Mouse (Mus musculus) left cerebral cortex, postnatal 25 days (tissue): ENCODE measurements around the gene Kctd2. TPM values are rescaled to one million over a fixed set of nuclear protein-coding genes. Genes with fewer than 3 reads are reported as not detected.
"Not testable (repeated sequence)": the region's sequence is repeated elsewhere in the genome, so short reads cannot be mapped to it uniquely, and the experiment has no call there.

Source experiments
- DNase-seq, 2 experiments: peaks; one replicate each; pipeline ENCODE4 v3.0.0; 2022; ENCODE audit warnings: low spot score in 2 of 2, mixed read lengths in 1 of 2
- intact Hi-C: fragments of 180-260 bp; cut with DNase I; formaldehyde crosslinking; loops from one replicate; pipeline ENCODE4 v1.15.1; 2025
- total RNA-seq, 2 experiments: library from RNA; stranded (reverse); gene quantifications; 2 replicates each; pipeline ENCODE4 v1.2.3; 2021

Kctd2 gene
- total RNA-seq: 10 to 100 TPM; 70.9 to 72.5 TPM

DNA sequence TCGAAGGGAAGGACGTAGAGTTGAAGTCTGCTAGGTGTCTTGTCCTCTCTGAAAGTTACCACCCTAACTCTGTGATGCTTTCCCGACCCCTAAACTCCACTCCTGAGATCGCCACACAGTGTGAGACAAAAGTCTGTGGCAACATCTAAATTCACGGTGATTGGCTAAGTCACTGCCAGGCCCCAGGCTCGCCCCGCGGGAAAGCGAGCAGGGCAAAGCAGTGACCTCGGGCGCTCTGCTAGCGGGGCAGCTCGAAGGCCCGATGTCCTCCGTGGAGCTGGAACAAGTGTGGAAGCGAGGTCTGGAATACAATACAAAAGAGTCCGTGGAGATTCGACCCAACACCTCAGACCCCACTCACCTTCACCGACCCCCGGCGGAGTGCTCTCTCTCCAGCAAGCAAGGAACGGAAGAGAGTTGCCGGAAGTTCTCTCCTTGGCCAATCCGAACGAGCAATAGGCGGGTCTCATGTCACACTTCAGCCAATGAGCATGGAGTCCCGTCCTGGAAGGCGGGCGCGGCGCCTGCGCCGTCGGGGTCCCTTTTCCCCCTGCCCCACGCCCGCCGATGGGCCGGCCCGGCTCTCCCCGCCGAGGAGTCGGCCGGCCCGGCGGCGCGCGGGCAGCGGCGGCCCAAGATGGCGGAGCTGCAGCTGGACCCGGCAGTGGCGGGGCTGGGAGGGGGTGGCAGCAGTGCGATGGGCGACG lies at the start of gene Kctd2, which contains the start of gene Atp5h:
Gene Kctd2 (plus strand): TSS at position 598 of the 707 bp plus-strand sequence.
Gene Atp5h (minus strand): TSS at position 432 of the 707 bp plus-strand sequence.
- intact Hi-C loops: no loop called here

DNA sequence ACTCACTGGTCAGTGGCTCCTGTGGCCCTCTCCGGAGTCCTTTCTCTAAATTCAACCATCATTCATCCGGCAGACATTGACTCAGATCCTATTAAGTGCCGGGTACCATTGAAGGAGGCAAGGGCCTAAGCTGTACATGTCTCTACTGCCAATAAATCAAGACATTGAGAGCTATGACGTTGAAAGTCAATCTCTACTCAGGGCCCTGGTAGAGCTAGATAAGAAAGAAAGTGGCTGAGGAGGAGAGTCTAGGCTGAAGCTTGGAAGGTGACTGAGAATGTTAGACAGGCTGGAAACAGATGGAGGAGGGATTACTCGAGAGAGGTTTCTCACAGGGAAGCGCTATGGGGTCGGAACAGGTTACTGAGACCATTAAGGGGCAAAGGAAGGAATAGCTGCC lies 49.6 kb upstream of the Kctd2 start:
- intact Hi-C loops: no loop called here
- no peak for DNase-seq

More for the DNA sequence above, at the start of gene Kctd2, which contains the start of gene Atp5h:
- peak; percentile 95 to 98 for DNase-seq

DNA sequence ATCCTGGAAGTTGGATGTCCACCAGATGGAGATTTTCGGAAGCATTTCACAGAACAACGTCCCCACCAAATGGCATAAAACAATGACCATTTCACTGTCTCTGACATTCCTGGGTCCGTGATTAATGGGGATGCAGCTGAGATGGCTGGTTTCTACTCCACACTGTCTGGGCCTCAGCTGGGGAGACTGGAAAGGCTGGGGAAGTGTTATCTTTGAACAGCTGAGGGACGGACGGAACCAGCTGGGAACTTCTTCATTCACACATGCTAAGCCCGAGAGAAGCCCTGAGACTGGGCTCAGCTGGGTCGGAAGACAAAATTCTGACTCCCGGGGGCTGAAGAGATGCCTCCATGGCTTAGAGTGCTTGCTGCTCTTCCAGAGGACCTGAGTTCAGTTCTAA lies 48.6 kb upstream of the Kctd2 start:
- no peak for DNase-seq
- intact Hi-C loops: no loop called here

DNA sequence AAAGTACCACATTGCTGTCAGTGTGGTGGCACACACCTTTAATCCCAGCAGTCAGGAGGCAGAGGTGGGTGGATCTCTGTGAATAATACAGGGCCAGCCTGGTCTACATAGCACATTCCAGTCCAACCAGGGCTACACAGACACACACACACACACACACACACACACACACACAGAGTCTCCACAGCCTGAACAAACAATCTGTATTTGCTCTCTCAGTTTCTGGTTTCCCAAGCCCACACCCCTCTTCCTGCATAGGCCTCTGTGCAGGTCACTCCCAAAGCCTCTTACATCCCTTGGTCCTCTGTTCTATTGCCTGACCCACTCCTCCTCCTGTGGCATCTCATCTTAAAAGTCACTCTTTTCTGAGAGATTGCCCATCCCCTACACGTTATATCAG lies 47.9 kb upstream of the Kctd2 start:
- no peak for DNase-seq
- intact Hi-C loops: no loop called here

DNA sequence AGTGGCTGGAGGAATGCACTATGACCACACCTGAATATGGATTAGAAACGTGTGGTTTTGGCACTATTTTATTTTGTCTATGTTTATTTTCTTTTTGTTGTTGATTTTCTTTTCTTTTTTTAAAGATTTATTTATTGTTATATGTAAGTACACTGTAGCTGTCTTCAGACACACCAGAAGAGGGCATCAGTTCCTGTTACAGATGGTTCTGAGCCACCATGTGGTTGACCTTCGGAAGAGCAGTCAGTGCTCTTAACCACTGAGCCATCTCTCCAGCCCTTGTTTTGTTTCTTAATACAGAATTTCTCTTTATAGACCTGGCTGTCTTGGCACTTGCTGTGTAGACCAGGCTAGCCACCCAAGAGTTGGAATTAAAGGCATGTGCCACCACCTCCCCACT lies 47.2 kb upstream of the Kctd2 start:
- intact Hi-C loops: no loop called here
- DNase-seq: no peak

DNA sequence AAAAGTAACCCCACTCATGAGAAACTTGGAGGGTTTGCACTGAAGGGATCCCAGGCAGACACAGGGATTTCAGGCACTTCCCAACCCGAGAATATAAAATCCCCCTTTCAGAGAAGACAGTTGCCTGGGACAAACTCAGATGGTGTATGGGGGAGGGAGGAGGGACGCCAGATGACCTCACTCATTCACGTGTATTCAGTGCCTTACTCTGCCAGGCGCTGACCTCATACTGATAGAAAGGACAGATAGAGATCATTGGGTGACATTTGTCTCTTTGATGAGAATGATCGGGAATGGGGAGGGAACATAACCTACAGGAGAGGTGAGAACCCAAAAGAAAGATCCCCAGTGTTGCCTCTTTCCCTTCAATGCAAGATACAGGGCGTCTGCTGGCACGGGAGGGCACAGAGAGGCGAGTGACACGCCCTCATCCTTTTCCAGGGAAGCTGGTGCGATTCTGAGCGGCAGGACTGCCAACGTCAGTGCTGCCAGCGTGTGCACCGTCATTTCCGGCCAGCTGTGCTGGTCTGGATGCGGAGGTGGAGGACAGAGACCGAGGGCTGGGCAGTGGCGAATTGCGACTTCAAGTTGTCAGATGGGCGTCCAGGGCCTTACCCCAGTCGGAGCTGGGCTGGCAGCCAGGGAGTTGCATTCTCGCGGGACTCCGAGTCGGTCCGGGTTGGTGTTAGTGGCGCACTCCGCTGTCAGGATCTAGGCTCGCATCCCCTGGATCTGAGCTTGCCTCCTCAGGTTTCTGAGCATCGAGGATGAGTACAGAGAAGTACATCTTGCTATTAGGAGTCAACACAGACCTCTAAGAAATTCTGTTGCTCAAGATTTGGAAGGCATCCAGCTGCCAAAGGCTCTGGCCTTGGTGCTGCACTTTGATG lies 45.9 kb upstream of the Kctd2 start:
- DNase-seq: peak; percentile 72 to 83
- intact Hi-C loops: no loop called here

DNA sequence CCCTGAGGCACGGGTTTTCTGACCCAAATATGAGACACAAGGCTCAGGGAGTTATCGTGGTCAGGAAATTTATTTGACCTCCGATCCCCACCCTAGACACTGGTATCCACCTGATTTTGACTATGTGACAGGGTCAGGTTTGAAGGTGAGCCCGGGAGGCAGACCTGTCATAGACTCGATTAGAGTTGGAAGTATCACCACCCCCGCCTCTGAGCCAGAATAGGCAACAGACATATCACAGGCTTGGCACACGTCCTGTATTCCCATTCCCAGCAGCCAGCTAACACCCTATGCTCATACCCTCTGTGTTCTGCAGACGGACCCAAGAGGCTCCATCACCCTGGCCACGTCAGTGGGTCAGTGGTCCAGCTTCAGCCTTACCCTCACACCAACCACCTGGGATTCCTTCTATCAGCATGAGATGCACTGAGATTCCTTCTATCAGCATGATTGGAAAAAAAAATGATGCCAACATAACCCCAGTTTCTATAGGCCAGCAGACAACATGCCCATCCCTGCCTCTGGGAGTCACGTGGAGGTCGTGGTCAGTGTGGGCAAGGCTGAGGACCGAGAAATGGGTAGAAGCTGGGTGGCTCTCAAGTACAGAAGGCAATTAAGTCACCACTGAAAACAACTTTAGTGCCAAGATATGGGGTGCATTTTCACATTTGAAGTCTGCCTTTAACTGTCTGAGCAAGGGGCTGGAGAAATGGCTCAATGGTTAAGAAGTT lies 45.1 kb upstream of the Kctd2 start:
- intact Hi-C loops: no loop called here
- peak; percentile 45 to 75 for DNase-seq

DNA sequence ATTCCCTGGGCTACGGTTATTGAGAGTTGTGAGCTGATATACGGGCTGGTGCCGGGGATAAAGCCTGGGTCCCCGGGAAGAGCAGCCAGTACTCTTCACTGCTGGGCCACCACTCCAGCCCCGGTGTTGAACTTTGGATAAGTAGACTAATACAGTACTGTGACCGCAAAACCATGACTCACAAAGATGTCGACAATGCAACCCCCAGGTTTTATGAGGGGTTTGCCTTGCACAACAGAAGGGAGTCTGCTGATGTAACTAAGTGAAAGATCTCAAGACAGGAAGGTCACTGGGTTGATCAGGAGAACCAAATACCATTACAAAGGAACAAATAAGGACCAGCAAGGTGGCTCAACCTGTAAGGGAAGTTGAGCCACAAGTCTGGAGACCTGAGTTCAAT lies 43.2 kb upstream of the Kctd2 start:
- intact Hi-C loops: no loop called here
- no peak for DNase-seq

DNA sequence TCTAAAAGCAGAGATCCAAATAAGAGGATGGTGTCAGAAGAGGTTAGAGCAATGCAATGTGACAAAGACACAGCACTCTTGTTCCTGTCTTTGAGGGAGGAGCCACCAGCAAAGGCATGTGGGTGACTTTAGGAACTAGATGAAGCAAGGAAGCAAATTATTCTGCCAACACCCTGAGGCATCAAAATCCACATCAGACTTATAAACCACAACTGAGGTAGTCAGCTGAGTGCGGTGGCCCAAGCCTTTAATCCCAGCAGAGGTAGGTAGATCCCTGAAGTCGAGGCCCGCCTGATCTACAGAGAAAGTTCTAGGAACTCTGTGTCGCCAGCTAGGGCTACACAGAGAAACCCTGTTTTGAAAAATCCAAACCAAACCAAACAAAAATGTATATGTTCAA lies 42.7 kb upstream of the Kctd2 start:
- DNase-seq: no peak
- intact Hi-C loops: no loop called here

DNA sequence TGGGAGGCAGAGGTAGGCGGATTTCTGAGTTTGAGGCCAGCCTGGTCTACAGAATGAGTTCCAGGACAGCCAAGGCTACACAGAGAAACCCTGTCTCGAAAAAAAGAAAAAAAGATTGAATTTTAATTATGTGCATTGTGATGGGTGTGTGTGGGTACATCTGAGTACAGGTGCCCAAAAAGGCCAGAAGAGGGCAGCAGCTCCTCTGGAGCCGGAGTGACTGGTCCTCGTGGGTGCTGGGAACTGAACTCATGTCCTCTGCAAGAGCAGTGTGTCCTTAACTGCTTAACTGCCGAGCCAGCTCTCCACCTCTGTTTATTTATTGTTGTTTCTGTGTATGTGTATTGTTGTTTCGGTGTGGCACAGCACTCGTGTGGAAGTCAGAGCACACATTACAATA lies 42.1 kb upstream of the Kctd2 start:
- intact Hi-C loops: no loop called here
- no peak for DNase-seq

DNA sequence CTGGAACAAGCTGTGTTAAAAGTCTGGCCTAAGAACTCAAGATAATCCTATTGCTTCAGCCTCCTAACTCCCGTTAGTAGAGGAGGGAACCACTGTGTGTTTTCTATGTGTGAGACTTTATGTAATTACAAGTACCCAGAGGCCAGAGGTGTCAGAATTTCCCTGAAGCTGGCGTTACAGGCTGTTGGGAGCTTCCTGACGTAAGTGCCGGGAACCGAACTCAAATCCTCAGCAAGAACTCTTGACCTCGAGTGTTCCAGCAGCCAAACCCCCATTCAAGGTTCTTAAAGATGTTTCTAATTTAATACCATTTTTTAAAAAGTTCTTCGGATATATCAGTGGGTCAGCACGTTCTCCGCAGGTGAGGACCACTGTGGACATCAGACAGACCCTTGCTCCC lies 38.7 kb upstream of the Kctd2 start:
- intact Hi-C loops: no loop called here
- DNase-seq: no peak

DNA sequence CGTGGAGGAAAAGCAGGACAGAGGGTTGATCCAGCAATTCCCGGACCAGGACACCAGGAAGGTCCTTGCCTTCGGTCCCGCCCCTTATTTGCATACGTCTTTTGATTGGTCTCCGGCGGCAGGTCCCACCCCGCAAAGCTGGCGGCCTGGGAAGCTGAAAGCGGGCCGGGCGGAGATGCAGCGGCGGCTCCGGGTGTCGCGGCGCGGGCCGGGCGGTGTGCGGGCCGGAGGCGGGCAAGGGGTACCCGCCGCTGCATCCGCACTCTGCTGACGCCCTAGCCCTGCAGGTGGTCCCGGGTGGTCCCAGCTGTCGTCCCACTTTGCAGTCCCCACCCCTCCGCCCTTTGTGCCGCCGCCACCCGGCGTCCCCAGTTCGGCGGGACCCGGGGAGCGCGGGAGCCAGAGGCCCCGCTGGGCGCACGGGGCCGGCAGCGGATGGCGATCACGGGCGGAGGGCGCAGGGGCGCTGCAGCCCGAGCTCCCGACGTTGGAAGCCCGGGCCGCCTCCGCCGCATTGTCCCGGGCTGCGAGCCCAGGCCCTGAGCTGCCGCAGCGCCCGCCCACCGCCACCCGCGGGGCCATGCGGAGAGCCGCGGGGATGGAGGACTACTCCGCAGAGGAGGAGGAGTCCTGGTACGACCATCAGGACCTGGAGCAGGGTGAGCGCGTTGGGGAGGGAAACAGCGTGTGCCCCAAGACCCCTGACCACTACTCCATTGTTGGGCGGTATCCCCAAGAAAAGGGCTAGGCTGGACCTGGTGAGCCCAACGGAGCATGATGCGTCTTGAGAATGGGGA lies 38.0 kb upstream of the Kctd2 start, which contains the start of gene Cdr2l:
Gene Cdr2l (plus strand): TSS at position 174 of the 797 bp plus-strand sequence.
- intact Hi-C loops: no loop called here
- peak; percentile 89 to 92 for DNase-seq

DNA sequence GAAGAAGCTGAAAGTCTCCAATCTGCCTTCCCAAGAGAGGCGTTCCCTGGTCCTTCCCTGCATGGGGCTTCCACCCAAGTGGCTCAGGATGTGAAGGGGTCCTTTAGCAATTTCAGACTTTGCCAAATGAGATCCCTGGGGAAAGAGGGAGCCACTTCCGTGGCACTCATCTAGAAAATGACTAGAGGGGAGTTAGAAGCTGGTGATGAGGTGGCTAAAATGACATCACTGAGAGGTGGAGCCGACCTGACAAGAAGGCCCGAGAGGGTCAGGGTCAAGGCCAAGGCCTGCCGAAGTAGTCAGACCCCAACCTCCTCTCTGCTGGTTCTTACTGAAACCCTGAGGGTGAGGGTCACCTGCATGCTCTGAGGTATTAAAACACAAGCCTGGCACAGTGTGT lies 37.0 kb upstream of the Kctd2 start:
- DNase-seq: no peak
- intact Hi-C loops: no loop called here

DNA sequence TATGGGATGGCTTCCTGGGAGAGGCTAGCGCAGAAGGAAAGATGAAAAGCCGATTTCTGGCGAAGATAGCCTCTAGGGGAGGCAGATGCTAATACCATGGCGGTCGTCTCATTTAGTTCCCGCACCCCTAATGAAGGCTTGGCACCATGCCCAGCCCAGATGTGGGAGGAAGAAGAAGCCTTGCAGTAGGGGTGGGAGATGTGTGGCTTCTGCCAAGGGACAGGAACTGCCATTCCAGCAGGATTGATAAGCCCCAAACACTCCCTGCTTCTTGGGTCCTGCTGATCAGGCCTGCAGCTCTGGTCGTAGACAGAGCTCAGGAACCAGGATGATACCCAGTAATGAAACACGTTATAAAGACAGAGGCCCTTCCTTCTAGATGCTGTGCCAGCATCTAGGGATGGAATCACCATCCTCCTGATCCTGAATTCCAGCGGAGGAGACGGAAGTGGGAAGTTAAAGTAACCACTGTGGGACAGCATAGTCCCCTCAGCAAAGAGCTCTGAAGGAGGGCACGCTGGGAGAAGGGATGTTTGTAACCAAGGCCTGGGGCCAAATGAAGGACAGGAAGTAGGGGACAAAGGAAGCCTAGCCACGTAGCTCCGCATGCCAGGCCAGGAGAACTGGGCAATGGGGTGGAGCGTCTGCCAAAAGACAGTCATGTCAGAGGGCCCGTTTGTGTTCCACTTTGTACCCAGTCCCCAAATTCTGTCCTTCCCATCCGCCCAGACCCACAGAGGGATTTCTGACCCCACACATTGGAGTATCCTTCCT lies 36.0 kb upstream of the Kctd2 start:
- DNase-seq: peak; percentile 47
- intact Hi-C loops: no loop called here

DNA sequence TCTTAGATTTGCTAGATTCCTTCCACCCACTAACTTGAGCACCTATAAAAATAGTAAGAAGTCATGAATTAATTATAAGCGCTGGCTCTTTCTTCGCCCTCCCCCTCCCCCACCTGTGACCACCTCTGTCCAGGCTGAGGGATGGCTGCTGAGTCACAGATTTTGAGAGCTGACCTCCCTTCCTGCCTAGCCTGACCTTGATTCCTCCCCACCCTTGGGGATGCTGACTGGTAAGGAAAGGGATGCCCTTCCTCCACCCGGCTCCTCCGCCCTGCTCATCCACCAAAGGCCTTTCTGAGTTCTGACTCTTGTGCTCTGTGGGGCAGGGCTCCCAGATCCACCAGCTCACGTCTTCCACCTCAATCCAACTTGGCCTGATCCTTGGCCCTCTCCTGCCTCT lies 35.3 kb upstream of the Kctd2 start:
- intact Hi-C loops: no loop called here
- no peak for DNase-seq

DNA sequence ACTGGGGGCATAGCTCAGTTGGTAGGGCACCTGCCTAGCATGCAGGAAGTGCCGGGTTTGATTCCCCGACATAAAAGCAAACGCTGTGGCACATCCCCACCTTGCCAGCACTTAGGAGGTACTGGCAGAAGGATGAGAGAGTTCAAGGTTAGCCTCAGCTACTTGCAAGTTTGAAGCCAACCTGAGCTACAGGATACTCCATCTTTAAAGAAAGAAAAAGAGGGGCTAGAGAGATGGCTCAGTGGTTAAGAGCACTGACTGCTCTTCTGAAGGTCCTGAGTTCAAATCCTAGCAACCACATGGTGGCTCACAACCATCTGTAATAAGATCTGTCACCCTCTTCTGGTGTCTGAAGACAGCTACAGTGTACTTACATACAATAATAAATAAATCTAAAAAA lies 33.1 kb upstream of the Kctd2 start:
- intact Hi-C loops, DNase-seq: not testable (repeated sequence)

DNA sequence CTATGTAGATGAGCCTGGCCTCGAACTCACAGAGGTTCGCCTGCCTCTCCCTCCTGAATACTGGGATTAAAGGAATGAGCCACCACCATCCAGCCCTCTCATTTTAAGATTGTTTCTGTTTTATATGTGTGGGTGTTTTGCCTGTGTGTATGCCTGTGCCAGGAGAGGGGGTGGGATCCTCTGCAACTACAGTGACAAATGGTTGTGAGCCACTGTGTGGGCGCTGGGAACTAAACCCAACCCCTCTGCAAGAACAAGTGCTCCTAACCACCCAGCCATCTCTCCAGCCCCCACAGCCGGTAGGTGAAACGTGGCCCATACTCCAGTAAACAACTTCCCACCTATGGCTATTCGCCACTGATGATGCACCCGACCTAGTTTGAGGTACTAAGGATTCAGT lies 28.6 kb upstream of the Kctd2 start:
- no peak for DNase-seq
- intact Hi-C loops: no loop called here

DNA sequence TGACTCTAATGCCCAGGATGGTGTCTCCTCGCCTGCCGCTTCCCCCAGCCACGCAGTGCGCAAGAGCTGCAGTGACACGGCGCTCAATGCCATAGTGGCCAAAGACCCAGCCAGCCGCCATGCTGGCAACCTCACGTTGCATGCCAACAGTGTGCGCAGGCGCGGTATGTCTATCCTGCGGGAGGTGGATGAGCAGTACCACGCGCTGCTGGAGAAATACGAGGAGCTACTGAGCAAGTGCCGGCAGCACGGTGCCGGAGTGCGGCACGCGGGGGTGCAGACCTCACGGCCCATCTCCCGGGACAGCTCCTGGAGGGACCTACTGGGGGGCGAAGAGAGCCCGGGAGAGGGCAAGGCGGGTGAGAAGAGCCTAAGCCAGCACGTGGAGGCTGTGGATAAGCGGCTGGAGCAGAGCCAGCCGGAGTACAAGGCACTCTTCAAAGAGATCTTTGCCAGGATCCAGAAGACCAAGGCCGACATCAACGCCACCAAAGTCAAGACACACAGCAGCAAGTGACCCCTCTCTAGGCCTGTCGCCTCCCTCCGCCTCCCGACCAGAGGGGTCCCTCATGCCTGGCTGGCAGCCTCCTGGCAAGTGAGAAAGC lies 26.1 kb upstream of the Kctd2 start:
- DNase-seq: no peak
- intact Hi-C loops: no loop called here
